Mouse (Mus musculus): ENCODE measurements around the gene Zfp874a. TPM values are rescaled to one million over a fixed set of nuclear protein-coding genes. Genes with fewer than 3 reads are reported as not detected.
"Not testable (repeated sequence)": the region's sequence is repeated elsewhere in the genome, so short reads cannot be mapped to it uniquely, and the experiment has no call there.

The Zfp874a gene
- polyA plus RNA-seq, 1 experiment = 0.24 TPM

DNA sequence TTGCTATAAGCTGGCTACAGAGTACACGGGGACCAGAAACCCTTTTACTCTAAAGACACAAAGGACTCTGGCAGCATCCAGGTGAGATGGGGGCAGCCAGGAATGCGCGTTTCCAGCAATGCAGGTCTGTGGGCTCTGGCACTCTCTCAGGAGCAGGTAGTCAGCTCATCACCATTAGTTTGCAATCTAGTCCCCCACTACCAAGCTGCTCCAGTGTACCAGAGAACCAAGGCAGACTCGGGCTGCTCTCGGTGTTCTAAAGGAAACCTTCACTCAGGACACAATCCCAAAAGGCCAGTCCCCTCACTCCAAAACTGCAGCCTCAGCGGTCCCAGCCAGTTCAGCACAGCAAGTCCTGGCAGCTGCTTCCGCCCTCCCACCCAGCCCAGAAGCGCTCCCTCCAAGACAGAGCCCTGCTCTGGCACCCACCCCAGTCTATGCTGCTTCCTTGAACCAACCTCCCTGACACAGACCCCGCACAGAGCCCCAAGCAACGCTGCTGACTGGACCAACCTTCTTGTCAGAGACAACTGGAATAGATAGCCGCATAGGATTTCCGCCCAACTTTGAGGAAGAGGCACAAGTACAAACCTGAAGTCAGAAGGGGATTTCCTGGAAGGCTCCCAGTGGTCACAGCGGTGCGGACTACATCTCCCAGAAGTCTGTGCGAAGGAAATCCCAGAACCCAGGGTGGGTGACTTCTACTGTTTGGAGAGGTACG, 52.1 kb downstream of the Zfp874a start, which contains the start of gene Zfp429:
Zfp429 (minus strand) TSS at position 637 of the 721 bp plus-strand sequence.
- not testable (repeated sequence) for TF ChIP-seq GATA1 (IDR thresholded peaks at IDR 0.05; ENCODE audit: low read length)

DNA sequence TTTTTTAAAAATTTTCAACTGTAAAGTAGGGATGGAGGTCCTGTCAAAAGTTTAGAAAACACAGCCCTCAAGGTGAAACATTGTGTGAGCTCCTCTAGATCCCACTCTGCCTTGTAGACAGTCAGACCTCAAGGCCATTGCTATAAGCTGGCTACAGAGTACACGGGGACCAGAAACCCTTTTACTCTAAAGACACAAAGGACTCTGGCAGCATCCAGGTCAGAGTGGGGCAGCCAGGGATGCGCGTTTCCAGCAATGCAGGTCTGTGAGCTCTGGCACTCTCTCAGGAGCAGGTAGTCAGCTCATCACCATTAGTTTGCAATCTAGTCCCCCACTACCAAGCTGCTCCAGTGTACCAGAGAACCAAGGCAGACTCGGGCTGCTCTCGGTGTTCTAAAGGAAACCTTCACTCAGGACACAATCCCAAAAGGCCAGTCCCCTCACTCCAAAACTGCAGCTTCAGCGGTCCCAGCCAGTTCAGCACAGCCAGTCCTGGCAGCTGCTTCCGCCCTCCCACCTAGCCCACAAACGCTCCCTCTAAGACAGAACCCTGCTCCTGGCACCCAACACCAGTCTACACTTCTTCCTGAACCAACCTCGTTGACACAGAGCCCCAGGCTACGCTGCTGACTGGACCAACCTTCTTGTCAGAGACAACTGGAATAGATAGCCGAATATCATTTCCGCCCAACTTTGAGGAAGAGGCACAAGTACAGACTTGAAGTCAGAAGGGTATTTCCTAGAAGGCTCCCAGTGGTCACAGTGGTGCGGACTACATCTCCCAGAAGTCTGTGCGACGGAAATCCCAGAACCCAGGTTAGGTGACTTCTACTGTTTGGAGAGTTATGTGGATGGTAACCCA, 76.1 kb downstream of the Zfp874a start, which contains the start of the genes Gm28041 and Zfp456:
Gm28041 (minus strand) TSS at position 684 of the 862 bp plus-strand sequence.
Zfp456 (minus strand) TSS at position 761 of the 862 bp plus-strand sequence.
- TF ChIP-seq GATA1 (IDR thresholded peaks at IDR 0.05; ENCODE audit: low read length) = not testable (repeated sequence)

Other genes with a start within 250 kb of the Zfp874a start
- 0.12 and 0.16 TPM in 2 replicates for gene Zfp458, start 173.2 kb downstream of the Zfp874a start, polyA plus RNA-seq (2012)
- gene Zfp457, start 145.1 kb downstream of the Zfp874a start, polyA plus RNA-seq (2012) = 0.09 and 0.22 TPM in 2 replicates
- gene Zfp595, start 119.1 kb downstream of the Zfp874a start, polyA plus RNA-seq (2012) = 0.11 and 0.18 TPM in 2 replicates
- gene Gm28044, start 91.1 kb downstream of the Zfp874a start, polyA plus RNA-seq (2012) = not detected in 2 replicates
- 0.03 TPM in 2 replicates for gene Zfp953, start 91.0 kb downstream of the Zfp874a start, polyA plus RNA-seq (2012)
- gene Gm28041, start 75.9 kb downstream of the Zfp874a start, polyA plus RNA-seq (2012) = not detected in 2 replicates
- gene Zfp456, start 75.8 kb downstream of the Zfp874a start, polyA plus RNA-seq (2012) = 0.09 TPM in 2 replicates
- gene Zfp429, start 51.8 kb downstream of the Zfp874a start, polyA plus RNA-seq (2012) = 0.73 and 1.1 TPM in 2 replicates
- gene Zfp459, start 30.2 kb downstream of the Zfp874a start, polyA plus RNA-seq (2012) = not detected in 2 replicates
- 0.28 and 0.33 TPM in 2 replicates for gene Zfp874b, start 32.6 kb upstream of the Zfp874a start, polyA plus RNA-seq (2012)
- 0.25 and 0.38 TPM in 2 replicates for gene Zfp58, start 48.9 kb upstream of the Zfp874a start, polyA plus RNA-seq (2012)
- gene Gm26965, start 74.5 kb upstream of the Zfp874a start, polyA plus RNA-seq (2012) = not detected in 2 replicates
- 0.32 and 0.72 TPM in 2 replicates for gene Zfp87, start 74.6 kb upstream of the Zfp874a start, polyA plus RNA-seq (2012)
- 0.17 and 0.18 TPM in 2 replicates for gene Zfp748, start 102.2 kb upstream of the Zfp874a start, polyA plus RNA-seq (2012)
- gene Zfp729b, start 158.1 kb upstream of the Zfp874a start, polyA plus RNA-seq (2012) = 0.23 and 0.42 TPM in 2 replicates
- 0.02 TPM in 1 of 2 replicates, not detected in the other for gene Gm49345, start 186.1 kb upstream of the Zfp874a start, polyA plus RNA-seq (2012)
- 0.14 and 0.17 TPM in 2 replicates for gene Zfp729a, start 186.2 kb upstream of the Zfp874a start, polyA plus RNA-seq (2012)
- 0.12 and 0.31 TPM in 2 replicates for gene Zfp738, start 235.4 kb upstream of the Zfp874a start, polyA plus RNA-seq (2012)

Measured in G1E-ER4 (cell line).